Comparison of ENCODE assay signal across 9 mouse cellular contexts in the genomic region with DNA sequence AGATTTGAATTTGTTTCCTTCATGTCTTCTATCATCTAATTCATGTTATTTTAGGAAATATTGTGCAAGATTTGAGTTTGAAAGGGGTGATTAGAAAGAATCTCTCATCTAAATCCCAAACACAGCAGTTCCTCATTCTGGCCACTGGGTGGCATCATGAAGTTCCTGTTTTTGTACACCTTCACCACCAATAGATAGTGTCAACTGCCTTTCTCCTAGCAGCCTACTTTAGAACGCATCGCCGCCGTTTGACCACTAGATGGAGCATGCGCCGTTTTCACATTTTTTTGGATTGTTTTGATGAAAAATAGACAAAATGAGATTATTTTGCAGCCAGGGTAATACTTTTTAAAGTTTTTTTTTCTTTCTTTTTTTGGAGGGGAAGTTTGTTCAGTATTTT.
A peak's percentile ranks its signal among the peaks of the same experiment; 100 is the strongest.
DNase-seq lines count a peak whose midpoint lies in the region; ATAC-seq and TF ChIP-seq lines count a peak whose summit lies in the region.
"Had no signal": no experiment of that assay in that cellular context is flagged by ENCODE, and none has a peak within 500 bp of the region (broad histone marks: within the 10 kb centered on the region; RNA-seq: fewer than 3 reads in every experiment).

No protein-coding gene starts in this region.

- 0 out of 2 replicates have a peak, but pooled peaks cover 2% of the 10 kb centered on the region for H3K27me3 ChIP-seq in G1E (ENCODE audit: insufficient read depth, low read length)
- no peaks in the 10 kb centered on the region for H3K27me3 ChIP-seq in forebrain, embryonic 10.5 days (ENCODE audit: poor library complexity, severe bottlenecking)
- no peaks in the 10 kb centered on the region for H3K27me3 ChIP-seq in hindbrain, embryonic 12.5 days
- H3K27me3 ChIP-seq: limb, embryonic 13.5 days had no signal

- H3K4me2 ChIP-seq in hindbrain, embryonic 12.5 days (replicated peaks): no peak overlapping the region
- H3K4me2 ChIP-seq: limb, embryonic 13.5 days had no signal

- 2% methylated on average over 6 of the region's 6 CpGs for WGBS in forebrain, embryonic 10.5 days
- WGBS in hindbrain, embryonic 12.5 days: 2% methylated on average over 6 of the region's 6 CpGs

- H3K4me3 ChIP-seq in G1E (ENCODE audit: low read depth, low read length): no peak overlapping the region
- H3K4me3 ChIP-seq in forebrain, embryonic 10.5 days: no peak overlapping the region
- H3K4me3 ChIP-seq in hindbrain, embryonic 12.5 days: no peak overlapping the region
- H3K4me3 ChIP-seq: limb, embryonic 13.5 days had no signal

- H3K36me3 ChIP-seq in G1E (replicated peaks): no peaks in the 10 kb centered on the region
- no peaks in the 10 kb centered on the region for H3K36me3 ChIP-seq in forebrain, embryonic 10.5 days (replicated peaks)
- H3K36me3 ChIP-seq in hindbrain, embryonic 12.5 days: no peaks in the 10 kb centered on the region
- H3K36me3 ChIP-seq: limb, embryonic 13.5 days had no signal

- TF ChIP-seq CTCF in G1E (IDR thresholded peaks at IDR 0.05; ENCODE audit: low read depth, low read length): peak; percentile 75; the same call in 1 of the 2 replicates

- ATAC-seq in G1E (ENCODE audit: extremely low read depth, insufficient number of reproducible peaks, low FRiP score, poor library complexity, severe bottlenecking): peak; percentile 97
- 0 out of 2 replicates have a peak, but pooled peaks have one; percentile 68 for ATAC-seq in hindbrain, embryonic 12.5 days (ENCODE audit: low FRiP score)

- H3K4me1 ChIP-seq in G1E (ENCODE audit: insufficient read depth, low read depth, low read length): no peaks in the 10 kb centered on the region
- H3K4me1 ChIP-seq in forebrain, embryonic 10.5 days: no peaks in the 10 kb centered on the region
- no peaks in the 10 kb centered on the region for H3K4me1 ChIP-seq in hindbrain, embryonic 12.5 days
- H3K4me1 ChIP-seq: limb, embryonic 13.5 days had no signal

- H3K9me3 ChIP-seq in G1E (replicated peaks): no peaks in the 10 kb centered on the region
- H3K9me3 ChIP-seq in forebrain, embryonic 10.5 days: no peaks in the 10 kb centered on the region
- no peaks in the 10 kb centered on the region for H3K9me3 ChIP-seq in hindbrain, embryonic 12.5 days (replicated peaks)
- H3K9me3 ChIP-seq: limb, embryonic 13.5 days had no signal

- no peak overlapping the region for H3K27ac ChIP-seq in forebrain, embryonic 10.5 days
- no peak overlapping the region for H3K27ac ChIP-seq in hindbrain, embryonic 12.5 days
- H3K27ac ChIP-seq: limb, embryonic 13.5 days had no signal

- H3K9ac ChIP-seq in hindbrain, embryonic 12.5 days: no peak overlapping the region
- H3K9ac ChIP-seq: limb, embryonic 13.5 days had no signal

- peak; percentile 47 for DNase-seq in G1E (ENCODE audit: low spot score)
- DNase-seq in brain, embryonic 18.5 days (ENCODE audit: low read depth, low spot score): peak; percentile 49
- DNase-seq in forebrain, embryonic 10.5 days (ENCODE audit: extremely low spot score, low spot score): peak; percentile 61
- peak; percentile 71 for DNase-seq in layer of hippocampus, adult 9-11 months
- peak; percentile 76 for DNase-seq in lung, postnatal 36 days
- DNase-seq in retina, postnatal 7 days (ENCODE audit: low read depth, low spot score): peak; percentile 56
- peak; percentile 71 for DNase-seq in thymus, postnatal 4 days
